Mouse (Mus musculus) G1E (cell line): ENCODE results near the gene Ncoa4. TPM values are rescaled to one million over a fixed set of nuclear protein-coding genes. Genes with fewer than 3 reads are reported as not detected.
"Not testable (repeated sequence)": the region's sequence is repeated elsewhere in the genome, so short reads cannot be mapped to it uniquely, and the experiment has no call there.

ENCODE experiments used
- ATAC-seq: 2 replicates; pipeline ENCODE4 v1.8.0; 2016; ENCODE audit warnings: mild to moderate bottlenecking; ENCODE audit not compliant: insufficient number of reproducible peaks, poor library complexity, low FRiP score, severe bottlenecking; ENCODE audit errors: extremely low read depth
- DNase-seq: peaks from one replicate; pipeline ENCODE4 v3.0.0; 2012; ENCODE audit warnings: low spot score
- H3K27me3 ChIP-seq: 2 replicates; pipeline ENCODE4 v1.6.1; 2012; ENCODE audit warnings: mild to moderate bottlenecking, low read length, inconsistent platforms; ENCODE audit not compliant: insufficient read depth
- H3K36me3 ChIP-seq: replicated peaks from 2 replicates; pipeline ENCODE3; 2012; ENCODE audit warnings: mild to moderate bottlenecking, inconsistent platforms
- H3K4me1 ChIP-seq: 2 replicates; pipeline ENCODE4 v1.6.1; 2012; ENCODE audit warnings: low read depth, low read length, inconsistent platforms, mixed read lengths; ENCODE audit not compliant: insufficient read depth
- H3K4me3 ChIP-seq: 2 replicates; pipeline ENCODE4 v1.5.1; 2012; ENCODE audit warnings: low read depth, mild to moderate bottlenecking, inconsistent platforms, low read length, moderate library complexity, mixed read lengths
- H3K9me3 ChIP-seq: replicated peaks from 2 replicates; pipeline ENCODE4 v1.6.1; 2012; ENCODE audit warnings: inconsistent platforms
- CTCF ChIP-seq: IDR thresholded peaks from 2 replicates; pipeline ENCODE4 v1.5.1; 2012; ENCODE audit warnings: low read depth, low read length, inconsistent platforms, mixed read lengths
- GATA1 ChIP-seq: IDR thresholded peaks from 2 replicates; pipeline ENCODE4 v1.6.1; 2012; ENCODE audit warnings: borderline replicate concordance, low read length, inconsistent platforms, mixed read lengths
- GATA2 ChIP-seq: IDR thresholded peaks from 2 replicates; pipeline ENCODE4 v1.6.1; 2012; ENCODE audit warnings: low read depth, low read length, inconsistent platforms, borderline replicate concordance
- POLR2AphosphoS5 ChIP-seq: IDR thresholded peaks from 2 replicates; pipeline ENCODE4 v1.6.1; 2012; ENCODE audit warnings: low read depth, low read length, inconsistent platforms; ENCODE audit not compliant: insufficient replicate concordance
- TAL1 ChIP-seq: conservative IDR thresholded peaks from 2 replicates; pipeline ENCODE4 v1.6.1; 2012; ENCODE audit warnings: low read depth, low read length, inconsistent platforms, mixed read lengths
- polyA plus RNA-seq: library from polyadenylated mRNA; stranded (reverse); fragments of >175 nt; gene quantifications from 2 replicates; pipeline ENCODE4 v1.2.3, GENCODE M21; 2012
- total RNA-seq, 2 experiments: library from RNA; stranded (forward) in 1 of 2; stranded (reverse) in 1 of 2; fragments of 200-1000 nt in 1 of 2; fragments of >200 nt in 1 of 2; fragmentation: Nextera tagmentation in 1 of 2; gene quantifications; 2 replicates each; pipeline ENCODE4 v1.2.3; 2014 to 2017

Gene Ncoa4
- total and polyA plus RNA-seq, 3 experiments, result 6.8 to 288 (median 228) TPM

DNA sequence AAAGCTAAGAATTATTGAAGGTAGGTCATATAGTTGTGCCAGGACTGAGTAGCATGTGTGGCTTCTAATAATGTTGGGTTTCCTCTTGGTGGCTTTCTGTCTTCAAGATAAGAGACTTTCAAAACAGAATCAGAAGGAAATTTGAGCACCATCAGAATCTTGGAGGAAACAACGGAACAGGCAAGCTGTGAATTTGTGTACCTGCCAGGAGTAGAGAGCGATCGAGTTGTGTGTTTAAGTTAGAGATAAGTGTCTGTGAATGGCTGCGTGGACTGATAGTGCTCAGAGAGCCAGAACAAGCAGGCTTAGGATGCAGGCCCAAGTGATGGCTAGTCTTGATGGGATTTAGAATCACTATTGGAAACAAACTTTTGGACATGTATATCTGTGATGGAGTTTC is 27.8 kb upstream of the Ncoa4 start:
- TF ChIP-seq GATA2, result no peak
- no peak for TF ChIP-seq CTCF
- peak; percentile 57 for TF ChIP-seq TAL1
- TF ChIP-seq POLR2AphosphoS5, result no peak
- peak; percentile 69 for ATAC-seq
- Histone ChIP-seq H3K36me3 (no peaks in the 10 kb centered on the region), H3K4me3 (no peak overlapping the region; the same call in 1 of the 2 replicates), H3K9me3 (no peaks in the 10 kb centered on the region), H3K27me3 (peaks cover 5% of the 10 kb centered on the region; the same call in 1 of the 2 replicates), H3K4me1 (peaks cover 62% of the 10 kb centered on the region)
- no peak for DNase-seq

- TF ChIP-seq GATA1 (no peak), GATA2 (no peak), CTCF (no peak), POLR2AphosphoS5 (no peak), TAL1 (no peak)
- Histone ChIP-seq H3K4me3 (no peak overlapping the region; the same call in 1 of the 2 replicates), H3K36me3 (no peaks in the 10 kb centered on the region), H3K9me3 (no peaks in the 10 kb centered on the region), H3K27me3 (no peaks in the 10 kb centered on the region), H3K4me1 (peaks cover 59% of the 10 kb centered on the region)
- ATAC-seq (peak; percentile 54), DNase-seq (no peak)
Observed at GRCm38 (mm10) chr14:32134293-32134692, 25.4 kb upstream of the Ncoa4 start.

- not testable (repeated sequence) for H3K27me3 ChIP-seq, ATAC-seq, DNase-seq, H3K4me3 ChIP-seq, H3K36me3 ChIP-seq, H3K9me3 ChIP-seq
- H3K4me1 ChIP-seq, result peaks cover 58% of the 10 kb centered on the region
Observed at GRCm38 (mm10) chr14:32136467-32136866, 23.2 kb upstream of the Ncoa4 start.

GRCm38 (mm10) chr14:32140359-32140965 is 19.2 kb upstream of the Ncoa4 start:
- Histone ChIP-seq H3K4me1 (peaks cover 45% of the 10 kb centered on the region), H3K4me3 (no peak overlapping the region), H3K27me3 (peaks cover 2% of the 10 kb centered on the region; the same call in 1 of the 2 replicates), H3K36me3 (no peaks in the 10 kb centered on the region), H3K9me3 (no peaks in the 10 kb centered on the region)
- ATAC-seq, result no peak
- DNase-seq, result no peak
- TF ChIP-seq POLR2AphosphoS5, result no peak
- no peak for TF ChIP-seq GATA1
- no peak for TF ChIP-seq TAL1
- TF ChIP-seq GATA2, result no peak
- no peak for TF ChIP-seq CTCF

GRCm38 (mm10) chr14:32141723-32142122 is 17.9 kb upstream of the Ncoa4 start, which contains the start of gene Msmb:
Gene Msmb, plus strand, starts transcription at chr14:32142023.
- Histone ChIP-seq H3K4me1 (peaks cover 45% of the 10 kb centered on the region), H3K27me3 (peaks cover 2% of the 10 kb centered on the region; the same call in 1 of the 2 replicates), H3K36me3 (no peaks in the 10 kb centered on the region), H3K9me3 (no peaks in the 10 kb centered on the region), H3K4me3 (no peak within 1 kb of the TSS)
- ATAC-seq (no peak), DNase-seq (no peak)
- TF ChIP-seq TAL1 (no peak), CTCF (no peak), POLR2AphosphoS5 (no peak), GATA2 (no peak), GATA1 (no peak)

DNA sequence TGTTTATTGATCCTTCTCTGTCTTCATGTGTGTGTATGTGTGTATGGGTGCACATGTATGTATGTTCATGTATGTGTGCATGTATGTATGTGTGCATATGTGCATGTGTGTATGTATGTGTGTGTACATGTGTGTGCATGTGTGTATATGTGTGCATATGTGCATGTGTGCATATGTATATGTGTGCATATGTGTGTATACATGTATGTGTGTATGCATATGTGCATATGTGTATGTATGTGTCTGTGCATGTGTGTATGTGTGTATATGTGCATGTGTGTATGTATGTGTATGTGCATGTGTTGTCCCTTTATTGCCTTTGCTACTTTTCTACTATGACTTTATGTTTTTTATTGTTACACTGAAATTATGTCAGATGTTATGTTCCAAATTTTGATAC is 14.9 kb upstream of the Ncoa4 start:
- H3K9me3 ChIP-seq, result peaks cover 5% of the 10 kb centered on the region
- TF ChIP-seq GATA1 (no peak), POLR2AphosphoS5 (no peak), CTCF (no peak), GATA2 (no peak), TAL1 (no peak)
- H3K27me3 ChIP-seq, result peaks cover 2% of the 10 kb centered on the region; the same call in 1 of the 2 replicates
- no peaks in the 10 kb centered on the region for H3K36me3 ChIP-seq
- H3K4me3 ChIP-seq, result no peak overlapping the region
- DNase-seq (no peak), ATAC-seq (no peak)
- peaks cover 41% of the 10 kb centered on the region for H3K4me1 ChIP-seq
